9 mouse cellular contexts compared by ENCODE assay signal in the genomic region with DNA sequence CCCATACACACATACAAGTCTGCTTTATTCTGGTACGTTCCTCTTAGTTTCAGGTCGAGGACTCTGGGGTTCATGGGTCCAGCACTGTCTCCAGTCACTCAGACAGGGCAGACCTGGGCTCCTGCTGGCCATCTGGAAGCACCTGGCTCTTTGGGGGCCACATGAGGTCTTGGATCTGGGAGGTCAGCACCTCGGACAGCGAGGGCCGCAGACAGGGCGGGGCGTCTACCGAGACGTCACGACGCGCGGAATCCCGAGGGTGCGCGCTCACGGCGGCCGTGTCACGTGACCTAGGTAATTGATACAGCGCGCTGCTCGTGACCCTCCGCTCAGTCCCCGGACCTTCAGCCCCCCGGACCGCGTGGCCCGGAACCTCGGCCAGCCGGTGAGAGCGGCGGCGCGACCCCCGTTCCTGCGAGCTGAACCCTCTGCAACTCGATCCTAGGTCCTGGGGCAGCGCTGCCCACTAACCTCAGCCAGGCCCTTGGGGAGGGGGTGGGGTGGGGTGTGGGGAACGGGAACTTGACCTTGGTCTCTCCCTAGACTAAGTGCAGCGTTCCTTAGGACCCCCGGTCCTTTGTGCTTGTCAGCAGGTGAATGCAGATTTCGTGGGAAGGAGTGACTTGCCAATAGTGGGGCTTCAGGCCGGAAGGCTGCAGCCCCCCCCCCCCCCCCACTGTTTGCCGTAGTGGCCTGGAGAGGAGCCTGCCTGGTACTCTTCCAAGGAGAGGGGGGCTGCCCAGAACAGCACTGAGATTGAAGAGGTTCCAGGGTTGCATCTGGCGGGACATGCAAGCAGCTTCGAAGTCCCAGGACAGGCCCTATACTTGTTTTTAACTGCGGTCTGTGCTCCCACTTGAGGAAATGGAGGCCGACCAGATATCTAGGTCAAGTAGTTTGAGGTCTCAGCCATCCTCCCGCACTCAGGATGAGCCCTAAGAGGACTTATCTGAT. TPM values are rescaled to one million over a fixed set of nuclear protein-coding genes. Genes with fewer than 3 reads are reported as not detected.
DNase-seq lines count a peak whose midpoint lies in the region; ATAC-seq and TF ChIP-seq lines count a peak whose summit lies in the region.
"Had no signal": no experiment of that assay in that cellular context is flagged by ENCODE, and none has a peak within 500 bp of the region (broad histone marks: within the 10 kb centered on the region; RNA-seq: fewer than 3 reads in every experiment).

A gene (plus strand): TSS at position 288 of the 954 bp plus-strand sequence.

- H3K4me1 ChIP-seq in forebrain, postnatal 0 days (ENCODE audit: insufficient read depth), result peaks cover 3% of the 10 kb centered on the region; the same call in 1 of the 2 replicates
- H3K4me1 ChIP-seq in olfactory bulb, adult 2 months (ENCODE audit: control insufficient read depth, insufficient read depth, low read length), result peaks cover 19% of the 10 kb centered on the region

- TF ChIP-seq POLR2A in olfactory bulb, adult 2 months (IDR thresholded peaks at IDR 0.05; ENCODE audit: insufficient read depth, low read depth, low read length), result peak; percentile 40; the same call in 1 of the 2 replicates

- WGBS in forebrain, postnatal 0 days, result 3% methylated on average over 47 of the region's 50 CpGs
- 3% methylated on average over 50 of the region's 50 CpGs for WGBS in olfactory bulb, adult 2 months

- peak within 1 kb of the TSS; percentile 76 for H3K4me2 ChIP-seq in forebrain, postnatal 0 days (ENCODE audit: low read depth)

- peak within 1 kb of the TSS; percentile 80 for H3K9ac ChIP-seq in forebrain, postnatal 0 days

- H3K27me3 ChIP-seq in forebrain, postnatal 0 days (ENCODE audit: insufficient read depth, low read length), result no peaks in the 10 kb centered on the region

- peak within 1 kb of the TSS; percentile 65 for H3K4me3 ChIP-seq in forebrain, postnatal 0 days (ENCODE audit: low read depth, low read length)
- peak within 1 kb of the TSS; percentile 77 for H3K4me3 ChIP-seq in layer of hippocampus, adult 2 months
- peak within 1 kb of the TSS; percentile 65 for H3K4me3 ChIP-seq in olfactory bulb, adult 2 months (ENCODE audit: insufficient read depth, low read depth, low read length)

- DNase-seq in NIH3T3 (ENCODE audit: low read depth), result peak; percentile 93
- peak; percentile 82 for DNase-seq in cerebellum, adult 8-10 months
- DNase-seq in forebrain, postnatal 0 days, result peak; percentile 77
- DNase-seq in heart, postnatal 36 days, result peak; percentile 63 to 64
- DNase-seq in layer of hippocampus, adult 2 months (ENCODE audit: low spot score in 2 of 2), result peak; percentile 67 to 74
- DNase-seq in lung, adult 18-20 months, result peak; percentile 26 to 46
- DNase-seq in thymus, postnatal 10 days (ENCODE audit: low spot score in 2 of 2), result peak; percentile 38 to 56

- ATAC-seq in forebrain, postnatal 0 days, result peak; percentile 84

- 0 out of 2 replicates have a peak within 1 kb of the TSS, but pooled peaks have one; percentile 23 for H3K27ac ChIP-seq in forebrain, postnatal 0 days (ENCODE audit: low read depth, low read length)
- peak within 1 kb of the TSS; percentile 91 for H3K27ac ChIP-seq in layer of hippocampus, adult 2 months
- H3K27ac ChIP-seq in olfactory bulb, adult 2 months (ENCODE audit: insufficient read depth, low read depth, low read length), result no peak within 1 kb of the TSS

- 0 out of 2 replicates have a peak, but pooled peaks cover 5% of the 10 kb centered on the region for H3K36me3 ChIP-seq in forebrain, postnatal 0 days (ENCODE audit: insufficient read depth)

- H3K9me3 ChIP-seq in forebrain, postnatal 0 days (ENCODE audit: low read length), result no peaks in the 10 kb centered on the region

- no peak for TF ChIP-seq CTCF in forebrain, postnatal 0 days (IDR thresholded peaks at IDR 0.05; ENCODE audit: low read depth)
- no peak for TF ChIP-seq CTCF in layer of hippocampus, adult 2 months (conservative IDR thresholded peaks at IDR 0.05)
- TF ChIP-seq CTCF in olfactory bulb, adult 2 months (IDR thresholded peaks at IDR 0.05; ENCODE audit: insufficient read depth, low read depth, low read length), result no peak

- intact Hi-C loops in heart, postnatal 36 days (cut with DNase I), result no loop called here

RNA-seq across cellular contexts. Expression of the gene that starts here (rescaled TPM):
- 23.2 and 32.0 TPM in 2 replicates for total RNA-seq in forebrain, postnatal 0 days (2014; rRNA removed)
- 17.5 and 23.3 TPM in 2 replicates for polyA plus RNA-seq in forebrain, postnatal 0 days (2015; fragmentation: Nextera tagmentation; extraction: Ambion mirVana)
- total RNA-seq in heart, postnatal 36 days (2021), result 100 to 1,000 TPM in 1 of 2 experiments, 10 to 100 TPM in 1; 75.2 to 109 TPM
- total RNA-seq in layer of hippocampus, adult 2 months (2021), result 10 to 100 TPM; 89.9 to 96.3 TPM
- polyA plus RNA-seq in olfactory bulb, adult 2 months (2012; ENCODE audit: insufficient read depth, insufficient read length, low replicate concordance, missing spikeins), result not detected in 2 replicates
- total RNA-seq: neutrophil, adult 5-6 weeks had no signal

Comparison
In these comparisons a context has a peak if more than half of its experiments do, and no peak if none do; other contexts are left out.
1. DNase-seq: peak in every context shown above with its lines; median percentile 93 in NIH3T3; 82 in cerebellum, adult 8-10 months; 77 in forebrain, postnatal 0 days; 70 in layer of hippocampus, adult 2 months; 64 in heart, postnatal 36 days; 47 in thymus, postnatal 10 days; 36 in lung, adult 18-20 months.